Mouse (Mus musculus): ENCODE data around the gene Lin28b. TPM values are rescaled to one million over a fixed set of nuclear protein-coding genes. Genes with fewer than 3 reads are reported as not detected.
A peak's percentile ranks its signal among the peaks of the same experiment; 100 is the strongest.

The Lin28b gene
- polyA plus RNA-seq, 2 experiments: 1.1 to 1.2 TPM

GRCm38 (mm10) chr10:45410624-45411341, 75.4 kb downstream of the Lin28b start:
- H3K27ac ChIP-seq (replicated peaks; ENCODE audit: low read depth, low read length): no peak overlapping the region
- no peak for TF ChIP-seq POLR2A (IDR thresholded peaks at IDR 0.05; ENCODE audit: borderline replicate concordance, extremely low read depth, insufficient read depth, insufficient read length)
- DNase-seq (ENCODE audit: low spot score) (no peak), ATAC-seq (ENCODE audit: low FRiP score, low read depth) (no peak)
- no peak overlapping the region for H3K4me3 ChIP-seq (replicated peaks; ENCODE audit: low read length)
- no peaks in the 10 kb centered on the region for H3K9me3 ChIP-seq (ENCODE audit: control insufficient read depth, low read length)
- no peak overlapping the region for H3K9ac ChIP-seq (ENCODE audit: low read depth, low read length, severe bottlenecking)
- H3K27me3 ChIP-seq (ENCODE audit: control insufficient read depth, insufficient read depth, low read length): no peaks in the 10 kb centered on the region
- no peaks in the 10 kb centered on the region for H3K4me1 ChIP-seq (ENCODE audit: control insufficient read depth, insufficient read depth, low read length)
- no peaks in the 10 kb centered on the region for H3K36me3 ChIP-seq (ENCODE audit: control insufficient read depth, insufficient read depth, low read length)
- whole genome bisulfite sequencing: 36% methylated on average over 10 of the region's 10 CpGs
- H3K4me2 ChIP-seq (replicated peaks; ENCODE audit: low read depth, low read length, severe bottlenecking): no peak overlapping the region

- Histone ChIP-seq H3K9me3 (ENCODE audit: control insufficient read depth, low read length) (no peaks in the 10 kb centered on the region), H3K4me3 (replicated peaks; ENCODE audit: low read length) (no peak overlapping the region), H3K4me2 (replicated peaks; ENCODE audit: low read depth, low read length, severe bottlenecking) (no peak overlapping the region), H3K27me3 (ENCODE audit: control insufficient read depth, insufficient read depth, low read length) (no peaks in the 10 kb centered on the region), H3K9ac (ENCODE audit: low read depth, low read length, severe bottlenecking) (no peak overlapping the region), H3K4me1 (ENCODE audit: control insufficient read depth, insufficient read depth, low read length) (no peaks in the 10 kb centered on the region), H3K27ac (replicated peaks; ENCODE audit: low read depth, low read length) (no peak overlapping the region), H3K36me3 (ENCODE audit: control insufficient read depth, insufficient read depth, low read length) (no peaks in the 10 kb centered on the region)
- WGBS: 71% methylated on average over 7 of the region's 7 CpGs
- no peak for TF ChIP-seq POLR2A (IDR thresholded peaks at IDR 0.05; ENCODE audit: borderline replicate concordance, extremely low read depth, insufficient read depth, insufficient read length)
- DNase-seq (ENCODE audit: low spot score): no peak
- ATAC-seq (ENCODE audit: low FRiP score, low read depth): no peak
Observed at GRCm38 (mm10) chr10:45399702-45400243, 86.4 kb downstream of the Lin28b start.

- TF ChIP-seq POLR2A (IDR thresholded peaks at IDR 0.05; ENCODE audit: borderline replicate concordance, extremely low read depth, insufficient read depth, insufficient read length): no peak
- H3K36me3 ChIP-seq (ENCODE audit: control insufficient read depth, insufficient read depth, low read length): no peaks in the 10 kb centered on the region
- no peaks in the 10 kb centered on the region for H3K9me3 ChIP-seq (ENCODE audit: control insufficient read depth, low read length)
- H3K27ac ChIP-seq (replicated peaks; ENCODE audit: low read depth, low read length): no peak overlapping the region
- H3K4me3 ChIP-seq (replicated peaks; ENCODE audit: low read length): no peak overlapping the region
- no peak overlapping the region for H3K9ac ChIP-seq (ENCODE audit: low read depth, low read length, severe bottlenecking)
- 70% methylated on average over 1 of the region's 1 CpGs for WGBS
- no peak for ATAC-seq (ENCODE audit: low FRiP score, low read depth)
- no peak for DNase-seq (ENCODE audit: low spot score)
- H3K4me1 ChIP-seq (ENCODE audit: control insufficient read depth, insufficient read depth, low read length): no peaks in the 10 kb centered on the region
- H3K27me3 ChIP-seq (ENCODE audit: control insufficient read depth, insufficient read depth, low read length): no peaks in the 10 kb centered on the region
- no peak overlapping the region for H3K4me2 ChIP-seq (replicated peaks; ENCODE audit: low read depth, low read length, severe bottlenecking)
Observed at GRCm38 (mm10) chr10:45398211-45398610, 88.0 kb downstream of the Lin28b start.

DNA sequence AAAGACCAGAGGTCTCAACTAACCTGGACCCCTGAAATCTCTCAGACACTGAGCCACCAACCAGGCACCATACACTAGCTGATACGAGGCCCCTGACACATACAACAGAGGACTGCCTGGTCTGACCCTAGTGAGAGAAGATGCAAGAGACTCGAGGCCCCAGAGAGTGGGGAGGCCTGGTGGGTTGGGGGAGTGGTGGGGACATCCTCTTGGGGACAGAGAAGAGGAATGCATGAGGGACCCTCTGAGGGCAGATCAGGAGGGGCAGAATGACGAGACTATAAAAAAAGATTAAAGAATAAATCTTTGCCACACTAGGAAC, 103.6 kb downstream of the Lin28b start:
- H3K27me3 ChIP-seq (ENCODE audit: control insufficient read depth, insufficient read depth, low read length): no peaks in the 10 kb centered on the region
- no peak overlapping the region for H3K4me2 ChIP-seq (replicated peaks; ENCODE audit: low read depth, low read length, severe bottlenecking)
- DNase-seq (ENCODE audit: low spot score) (no peak), ATAC-seq (ENCODE audit: low FRiP score, low read depth) (no peak)
- H3K4me3 ChIP-seq (replicated peaks; ENCODE audit: low read length): no peak overlapping the region
- no peaks in the 10 kb centered on the region for H3K4me1 ChIP-seq (ENCODE audit: control insufficient read depth, insufficient read depth, low read length)
- WGBS: 57% methylated on average over 3 of the region's 3 CpGs
- H3K9ac ChIP-seq (ENCODE audit: low read depth, low read length, severe bottlenecking): no peak overlapping the region
- H3K36me3 ChIP-seq (ENCODE audit: control insufficient read depth, insufficient read depth, low read length): no peaks in the 10 kb centered on the region
- H3K9me3 ChIP-seq (ENCODE audit: control insufficient read depth, low read length): no peaks in the 10 kb centered on the region
- H3K27ac ChIP-seq (replicated peaks; ENCODE audit: low read depth, low read length): no peak overlapping the region
- no peak for TF ChIP-seq POLR2A (IDR thresholded peaks at IDR 0.05; ENCODE audit: borderline replicate concordance, extremely low read depth, insufficient read depth, insufficient read length)

DNA sequence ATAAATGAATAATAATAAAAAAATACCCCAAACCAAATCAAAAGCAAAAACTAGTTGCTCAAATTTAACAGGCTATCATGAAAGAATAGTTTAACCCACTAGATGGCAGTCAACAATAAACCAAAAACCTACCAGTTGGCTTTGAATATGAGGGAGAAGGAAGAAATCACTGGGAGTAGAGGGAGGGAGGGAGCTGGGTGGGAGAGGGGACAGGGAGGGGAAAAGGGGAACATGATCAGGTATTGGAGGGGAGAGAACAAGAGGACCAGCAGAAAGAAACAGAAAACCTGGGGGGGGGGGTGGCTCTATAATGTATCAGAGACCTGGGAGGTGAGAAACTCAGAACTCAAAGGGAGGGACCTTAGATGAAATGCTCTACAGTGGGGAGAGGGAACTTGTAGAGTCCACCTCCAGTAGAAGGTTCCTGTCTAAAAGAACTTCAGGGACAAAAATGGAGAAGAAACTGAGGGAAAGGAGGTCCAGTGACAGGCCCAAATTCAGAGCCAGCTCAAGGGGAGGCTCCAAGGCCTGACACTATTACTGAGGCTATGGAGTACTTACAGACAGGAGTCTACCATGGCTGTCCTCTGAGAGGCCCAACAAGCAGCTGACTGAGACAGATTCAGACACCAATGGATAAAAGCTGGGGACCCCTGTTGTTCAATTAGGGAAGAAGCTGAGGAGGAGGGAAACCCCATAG, 104.1 kb downstream of the Lin28b start:
- no peaks in the 10 kb centered on the region for H3K27me3 ChIP-seq (ENCODE audit: control insufficient read depth, insufficient read depth, low read length)
- H3K9me3 ChIP-seq (ENCODE audit: control insufficient read depth, low read length): no peaks in the 10 kb centered on the region
- no peak overlapping the region for H3K27ac ChIP-seq (replicated peaks; ENCODE audit: low read depth, low read length)
- H3K4me3 ChIP-seq (replicated peaks; ENCODE audit: low read length): no peak overlapping the region
- H3K36me3 ChIP-seq (ENCODE audit: control insufficient read depth, insufficient read depth, low read length): no peaks in the 10 kb centered on the region
- DNase-seq (ENCODE audit: low spot score): peak; percentile 36
- no peak for ATAC-seq (ENCODE audit: low FRiP score, low read depth)
- H3K9ac ChIP-seq (ENCODE audit: low read depth, low read length, severe bottlenecking): no peak overlapping the region
- no peak for TF ChIP-seq POLR2A (IDR thresholded peaks at IDR 0.05; ENCODE audit: borderline replicate concordance, extremely low read depth, insufficient read depth, insufficient read length)
- no peak overlapping the region for H3K4me2 ChIP-seq (replicated peaks; ENCODE audit: low read depth, low read length, severe bottlenecking)
- H3K4me1 ChIP-seq (ENCODE audit: control insufficient read depth, insufficient read depth, low read length): no peaks in the 10 kb centered on the region

Measured in limb, embryonic 14.5 days (tissue).